Mouse (Mus musculus) thymus, adult 2 months (tissue): Measurements from ENCODE around the gene Tmem273.

Experiments
- CTCF ChIP-seq: fragments of 200-500 bp; IDR thresholded peaks from 2 replicates; pipeline ENCODE4 v1.5.1; 2012; ENCODE audit warnings: mild to moderate bottlenecking, control low read depth, low read length, moderate library complexity, borderline replicate concordance; ENCODE audit not compliant: control insufficient read depth, poor library complexity, insufficient read depth; ENCODE audit errors: extremely low read depth
- POLR2A ChIP-seq: fragments of 200-500 bp; IDR thresholded peaks from 2 replicates; pipeline ENCODE4 v1.6.1; 2012; ENCODE audit warnings: mild to moderate bottlenecking, low read length, control low read depth, moderate library complexity; ENCODE audit not compliant: control insufficient read depth, poor library complexity, insufficient read depth; ENCODE audit errors: extremely low read depth

- TF ChIP-seq POLR2A (no peak), CTCF (no peak)
These were observed 23.6 kb upstream of the Tmem273 start for GRCm38 (mm10) chr14:32762177-32762576.
